Comparison of ENCODE assay signal across 20 mouse cellular contexts in the genomic region with DNA sequence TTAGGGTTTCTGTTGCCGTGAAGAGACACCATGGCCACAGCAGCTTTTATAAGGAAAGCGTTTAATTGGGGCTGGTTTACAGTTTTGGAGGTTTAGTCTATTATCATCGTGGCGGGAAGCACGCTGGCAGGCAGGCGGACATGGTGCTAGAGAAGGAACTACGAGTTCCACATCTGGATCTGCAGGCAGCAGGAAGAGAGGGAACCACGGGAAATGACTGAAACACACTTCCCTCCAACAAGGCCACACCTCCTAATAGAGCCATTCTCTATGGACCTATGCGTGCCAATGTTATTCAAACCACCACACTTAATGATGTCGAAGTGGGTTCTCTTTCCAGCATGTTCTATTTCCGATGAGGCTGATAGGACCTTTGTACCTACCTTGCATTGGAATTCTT.
DNase-seq lines count a peak whose midpoint lies in the region; ATAC-seq lines count a peak whose summit lies in the region.
"Had no signal": no experiment of that assay in that cellular context is flagged by ENCODE, and none has a peak within 500 bp of the region (broad histone marks: within the 10 kb centered on the region; RNA-seq: fewer than 3 reads in every experiment).

No protein-coding gene starts in this region.

- DNase-seq in right cerebral cortex, adult 2 months (ENCODE audit: low spot score in 2 of 2), result no peak
- no peak for DNase-seq in right cerebral cortex, postnatal 25 days
- no peak for DNase-seq in heart, adult 8-10 months (ENCODE audit: low spot score)
- DNase-seq: adrenal gland, adult 2 months; adrenal gland, adult 8-10 months; adrenal gland, postnatal 10 days; adrenal gland, postnatal 14 days; adrenal gland, postnatal 25 days; adrenal gland, postnatal 36 days; B cell, adult 2 months; cerebellum, adult 11 months; cerebellum, adult 11-12 months had no signal

- 0 out of 2 replicates have a peak, but pooled peaks have one; percentile 39 for ATAC-seq in common myeloid progenitor, adult 5-6 weeks (replicated peaks; ENCODE audit: low read depth, poor library complexity, severe bottlenecking)
- peak; percentile 67 for ATAC-seq in granulocyte monocyte progenitor cell, adult 5-6 weeks (replicated peaks; ENCODE audit: poor library complexity, severe bottlenecking)
- ATAC-seq in megakaryocyte, adult 5-6 weeks (ENCODE audit: poor library complexity, severe bottlenecking), result 0 out of 2 replicates have a peak, but pooled peaks have one; percentile 24
- peak; percentile 63; the same call in 1 of the 2 replicates for ATAC-seq in megakaryocyte progenitor cell, adult 5-6 weeks (replicated peaks; ENCODE audit: poor library complexity)
- no peak for ATAC-seq in erythroblast, adult 5-6 weeks (replicated peaks; ENCODE audit: low FRiP score, poor library complexity, severe bottlenecking)
- ATAC-seq: activated CD4-positive, CD25-positive, alpha-beta regulatory T cell, adult 4 months; CD4-positive, CD25-positive, alpha-beta regulatory T cell, adult 4 months; Patski had no signal
